Mouse (Mus musculus) G1E (cell line): ENCODE data around the gene Hoxc9. TPM values are rescaled to one million over a fixed set of nuclear protein-coding genes. Genes with fewer than 3 reads are reported as not detected.

Experiments
- ATAC-seq: 2 replicates; pipeline ENCODE4 v1.8.0; 2016; ENCODE audit warnings: mild to moderate bottlenecking; ENCODE audit not compliant: insufficient number of reproducible peaks, poor library complexity, low FRiP score, severe bottlenecking; ENCODE audit errors: extremely low read depth
- DNase-seq: peaks from one replicate; pipeline ENCODE4 v3.0.0; 2012; ENCODE audit warnings: low spot score
- H3K27me3 ChIP-seq: 2 replicates; pipeline ENCODE4 v1.6.1; 2012; ENCODE audit warnings: mild to moderate bottlenecking, low read length, inconsistent platforms; ENCODE audit not compliant: insufficient read depth
- H3K36me3 ChIP-seq: replicated peaks from 2 replicates; pipeline ENCODE3; 2012; ENCODE audit warnings: mild to moderate bottlenecking, inconsistent platforms
- H3K4me1 ChIP-seq: 2 replicates; pipeline ENCODE4 v1.6.1; 2012; ENCODE audit warnings: low read depth, low read length, inconsistent platforms, mixed read lengths; ENCODE audit not compliant: insufficient read depth
- H3K4me3 ChIP-seq: 2 replicates; pipeline ENCODE4 v1.5.1; 2012; ENCODE audit warnings: low read depth, mild to moderate bottlenecking, inconsistent platforms, low read length, moderate library complexity, mixed read lengths
- H3K9me3 ChIP-seq: replicated peaks from 2 replicates; pipeline ENCODE4 v1.6.1; 2012; ENCODE audit warnings: inconsistent platforms
- CTCF ChIP-seq: IDR thresholded peaks from 2 replicates; pipeline ENCODE4 v1.5.1; 2012; ENCODE audit warnings: low read depth, low read length, inconsistent platforms, mixed read lengths
- GATA1 ChIP-seq: IDR thresholded peaks from 2 replicates; pipeline ENCODE4 v1.6.1; 2012; ENCODE audit warnings: borderline replicate concordance, low read length, inconsistent platforms, mixed read lengths
- GATA2 ChIP-seq: IDR thresholded peaks from 2 replicates; pipeline ENCODE4 v1.6.1; 2012; ENCODE audit warnings: low read depth, low read length, inconsistent platforms, borderline replicate concordance
- POLR2AphosphoS5 ChIP-seq: IDR thresholded peaks from 2 replicates; pipeline ENCODE4 v1.6.1; 2012; ENCODE audit warnings: low read depth, low read length, inconsistent platforms; ENCODE audit not compliant: insufficient replicate concordance
- TAL1 ChIP-seq: conservative IDR thresholded peaks from 2 replicates; pipeline ENCODE4 v1.6.1; 2012; ENCODE audit warnings: low read depth, low read length, inconsistent platforms, mixed read lengths
- polyA plus RNA-seq: library from polyadenylated mRNA; stranded (reverse); fragments of >175 nt; gene quantifications from 2 replicates; pipeline ENCODE4 v1.2.3, GENCODE M21; 2012
- total RNA-seq, 2 experiments: library from RNA; stranded (forward) in 1 of 2; stranded (reverse) in 1 of 2; fragments of 200-1000 nt in 1 of 2; fragments of >200 nt in 1 of 2; fragmentation: Nextera tagmentation in 1 of 2; gene quantifications; 2 replicates each; pipeline ENCODE4 v1.2.3; 2014 to 2017

Hoxc9 gene
- total RNA-seq (2014; fragmentation: Nextera tagmentation): 5.0 and 7.9 TPM in 2 replicates
- total RNA-seq (2017): 3.3 and 3.9 TPM in 2 replicates
- polyA plus RNA-seq: 9.8 and 12.0 TPM in 2 replicates

DNA sequence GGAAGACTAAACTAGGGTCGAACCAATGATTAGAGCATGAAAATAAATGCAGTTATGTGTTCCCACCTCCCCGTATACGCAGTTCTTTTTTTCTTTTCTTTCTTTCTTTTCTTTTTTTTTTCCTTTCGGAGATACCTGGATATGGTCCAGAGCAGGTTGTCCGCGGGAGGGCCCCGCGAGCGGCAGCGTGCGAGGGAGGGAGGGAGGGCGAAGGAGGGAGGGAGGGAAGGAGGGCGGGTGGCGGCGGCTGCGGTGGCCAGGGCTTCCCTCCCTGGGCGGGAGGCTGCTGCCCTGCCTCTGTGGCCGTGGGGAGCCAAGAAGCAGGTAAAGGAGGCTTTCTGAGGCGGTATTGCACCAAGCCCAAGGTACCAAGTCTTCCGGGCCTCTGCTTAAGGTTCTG is at the start of gene Hoxc9:
TSS of gene Hoxc9 (plus strand) at position 269 of the 400 bp plus-strand sequence.
- no peaks in the 10 kb centered on the region for H3K9me3 ChIP-seq
- peak within 1 kb of the TSS; percentile 73 for H3K4me3 ChIP-seq
- TF ChIP-seq GATA2: no peak
- no peak for TF ChIP-seq GATA1
- no peak for TF ChIP-seq POLR2AphosphoS5
- TF ChIP-seq CTCF: no peak
- TF ChIP-seq TAL1: no peak
- no peak for ATAC-seq
- peaks cover 69% of the 10 kb centered on the region for H3K4me1 ChIP-seq
- H3K36me3 ChIP-seq: no peaks in the 10 kb centered on the region
- peak; percentile 47 for DNase-seq
- H3K27me3 ChIP-seq: peaks cover 49% of the 10 kb centered on the region

- H3K4me3 ChIP-seq: no peak overlapping the region
- TF ChIP-seq TAL1: no peak
- TF ChIP-seq CTCF: no peak
- TF ChIP-seq GATA1: no peak
- TF ChIP-seq GATA2: no peak
- no peak for TF ChIP-seq POLR2AphosphoS5
- DNase-seq (no peak), ATAC-seq (no peak)
- H3K9me3 ChIP-seq: no peaks in the 10 kb centered on the region
- H3K27me3 ChIP-seq: peaks cover 56% of the 10 kb centered on the region
- H3K4me1 ChIP-seq: no peaks in the 10 kb centered on the region
- no peaks in the 10 kb centered on the region for H3K36me3 ChIP-seq
These were observed 49.1 kb upstream of the Hoxc9 start for GRCm38 (mm10) chr15:102927032-102927645.

DNA sequence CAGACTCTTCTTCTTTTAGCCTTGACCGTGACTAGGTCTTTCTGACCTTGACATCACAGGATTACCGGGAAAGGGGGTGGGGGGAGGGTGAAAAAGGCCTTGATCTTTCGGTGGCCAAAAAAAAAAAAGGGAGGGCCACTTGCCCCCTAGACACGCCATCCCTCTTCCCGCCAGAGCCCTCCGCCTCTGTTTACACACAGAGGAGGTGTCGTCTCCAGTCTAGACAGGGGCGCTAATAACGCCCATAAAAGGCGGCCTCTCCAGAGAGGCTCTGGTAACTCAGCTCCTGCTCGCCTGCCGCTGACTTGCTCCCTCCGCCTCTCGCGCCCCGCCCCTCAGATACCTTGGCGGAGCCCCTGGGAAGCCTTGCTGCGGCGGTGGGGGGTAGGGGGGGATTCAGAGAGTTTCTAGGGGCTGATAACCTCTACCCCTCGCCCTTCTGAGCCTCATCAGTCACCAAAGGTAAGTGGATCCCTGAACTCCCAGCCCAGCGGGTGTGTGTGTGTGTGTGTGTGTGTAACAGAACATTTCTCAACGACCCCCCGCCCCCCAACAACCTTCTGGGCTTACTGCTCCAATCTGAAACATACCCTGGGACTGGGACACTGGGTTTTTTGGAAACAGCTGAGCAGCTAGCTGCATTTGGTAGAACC is 44.4 kb upstream of the Hoxc9 start:
- ATAC-seq (no peak), DNase-seq (no peak)
- H3K9me3 ChIP-seq: peaks cover 1% of the 10 kb centered on the region
- peaks cover 80% of the 10 kb centered on the region for H3K27me3 ChIP-seq
- no peak overlapping the region for H3K4me3 ChIP-seq
- H3K4me1 ChIP-seq: peaks cover 2% of the 10 kb centered on the region
- no peaks in the 10 kb centered on the region for H3K36me3 ChIP-seq
- TF ChIP-seq CTCF: no peak
- TF ChIP-seq GATA1: no peak
- TF ChIP-seq GATA2: no peak
- no peak for TF ChIP-seq POLR2AphosphoS5
- no peak for TF ChIP-seq TAL1

- Histone ChIP-seq H3K27me3 (peaks cover 87% of the 10 kb centered on the region), H3K4me3 (no peak overlapping the region), H3K36me3 (no peaks in the 10 kb centered on the region), H3K9me3 (peaks cover 6% of the 10 kb centered on the region), H3K4me1 (peaks cover 4% of the 10 kb centered on the region)
- DNase-seq (no peak), ATAC-seq (no peak)
- no peak for TF ChIP-seq TAL1
- no peak for TF ChIP-seq GATA1
- TF ChIP-seq GATA2: no peak
- TF ChIP-seq CTCF: no peak
- no peak for TF ChIP-seq POLR2AphosphoS5
These were observed 41.8 kb upstream of the Hoxc9 start for GRCm38 (mm10) chr15:102934438-102934837.

DNA sequence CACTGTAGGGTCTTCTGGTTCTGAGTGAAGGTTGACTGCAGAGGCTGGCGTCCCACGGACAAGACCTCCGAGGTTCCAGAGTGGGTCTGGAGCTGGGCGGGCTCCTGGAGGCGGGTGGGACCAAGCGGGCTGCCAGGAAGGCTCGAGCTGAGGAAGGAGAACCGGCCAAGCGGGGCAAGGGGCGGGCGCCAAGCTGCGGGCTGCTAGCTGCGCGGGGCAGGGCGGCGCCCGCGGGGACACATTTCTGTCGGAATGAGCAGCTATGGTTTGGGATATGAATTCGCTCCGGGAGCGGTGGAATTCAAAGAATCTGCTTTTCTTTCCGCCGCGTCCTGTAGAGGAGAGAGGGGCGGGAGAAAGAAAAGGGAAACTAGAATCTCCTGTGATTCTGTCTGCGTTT is 41.3 kb upstream of the Hoxc9 start:
- no peaks in the 10 kb centered on the region for H3K36me3 ChIP-seq
- H3K9me3 ChIP-seq: peaks cover 6% of the 10 kb centered on the region
- TF ChIP-seq GATA1 (no peak), POLR2AphosphoS5 (no peak), GATA2 (no peak), CTCF (no peak), TAL1 (no peak)
- H3K27me3 ChIP-seq: peaks cover 89% of the 10 kb centered on the region
- ATAC-seq (no peak), DNase-seq (no peak)
- peaks cover 4% of the 10 kb centered on the region for H3K4me1 ChIP-seq
- H3K4me3 ChIP-seq: no peak overlapping the region

- peak within 1 kb of the TSS; percentile 44; the same call in 1 of the 2 replicates for H3K4me3 ChIP-seq
- DNase-seq (no peak), ATAC-seq (no peak)
- H3K9me3 ChIP-seq: peaks cover 6% of the 10 kb centered on the region
- TF ChIP-seq GATA2 (no peak), GATA1 (no peak), TAL1 (no peak), CTCF (no peak), POLR2AphosphoS5 (no peak)
- no peaks in the 10 kb centered on the region for H3K36me3 ChIP-seq
- peaks cover 4% of the 10 kb centered on the region for H3K4me1 ChIP-seq
- H3K27me3 ChIP-seq: peaks cover 86% of the 10 kb centered on the region
These were observed 39.8 kb upstream of the Hoxc9 start, which contains the start of gene Hoxc12 for GRCm38 (mm10) chr15:102936279-102936972. Hoxc12 (plus strand) TSS chr15:102936757.
